Mouse (Mus musculus) heart, postnatal 0 days (tissue): Measurements from ENCODE around the gene Efcab2. TPM values are rescaled to one million over a fixed set of nuclear protein-coding genes. Genes with fewer than 3 reads are reported as not detected.

Experiments used
- ATAC-seq: fragments of 200-750 bp; cut with Nextera tagmentation; 2 replicates; pipeline ENCODE4 v1.8.0; 2017; ENCODE audit warnings: low read depth, moderate number of reproducible peaks, moderate library complexity; ENCODE audit not compliant: insufficient read depth
- DNase-seq: peaks from one replicate; pipeline ENCODE4 v3.0.0-alpha.2; 2016; ENCODE audit warnings: low spot score
- H3K27ac ChIP-seq: fragments of 300-500 bp; sonication (generic); 2 replicates; pipeline ENCODE4 v1.5.1; 2014; ENCODE audit warnings: low read depth, mild to moderate bottlenecking
- H3K27me3 ChIP-seq: fragments of 300-500 bp; sonication (generic); 2 replicates; pipeline ENCODE4 v1.6.1; 2014; ENCODE audit warnings: low read length, mixed read lengths; ENCODE audit not compliant: control insufficient read depth, insufficient read depth
- H3K36me3 ChIP-seq: fragments of 300-500 bp; sonication (generic); replicated peaks from 2 replicates; pipeline ENCODE4 v1.6.1; 2014; ENCODE audit warnings: low read length, mixed read lengths; ENCODE audit not compliant: control insufficient read depth, insufficient read depth
- H3K4me1 ChIP-seq: fragments of 300-500 bp; sonication (generic); 2 replicates; pipeline ENCODE4 v1.6.1; 2014; ENCODE audit warnings: antibody characterized with exemption; ENCODE audit not compliant: control insufficient read depth, insufficient read depth
- H3K4me2 ChIP-seq: fragments of 300-500 bp; sonication (generic); 2 replicates; pipeline ENCODE4 v1.6.1; 2014; ENCODE audit warnings: low read depth, mild to moderate bottlenecking, low read length, moderate library complexity
- H3K4me3 ChIP-seq: fragments of 300-500 bp; sonication (generic); 2 replicates; pipeline ENCODE4 v1.5.1; 2014; ENCODE audit warnings: low read depth, low read length
- H3K9ac ChIP-seq: fragments of 300-500 bp; sonication (generic); replicated peaks from 2 replicates; pipeline ENCODE4 v1.6.1; 2014; ENCODE audit warnings: low read depth, low read length, mixed read lengths
- H3K9me3 ChIP-seq: fragments of 300-500 bp; sonication (generic); replicated peaks from 2 replicates; pipeline ENCODE4 v1.6.1; 2016; ENCODE audit warnings: low read length; ENCODE audit not compliant: control insufficient read depth
- CTCF ChIP-seq: IDR thresholded peaks from 2 replicates; pipeline ENCODE4 v1.5.1; 2016; ENCODE audit warnings: antibody characterized with exemption, control low read depth, low read depth
- EP300 ChIP-seq: IDR thresholded peaks from 2 replicates; pipeline ENCODE4 v1.6.1; 2016; ENCODE audit warnings: antibody characterized with exemption, low read depth
- WGBS: fragments of 180-500 bp; shearing (Covaris S2); extraction: QIAGEN DNeasy Blood & Tissue Kit; methylation state at CpG from one replicate; pipeline ENCODE4 v1.1.7; 2014; 5-methylcytosine and 5-hydroxymethylcytosine counted together
- polyA plus RNA-seq: library from polyadenylated mRNA; unstranded; fragments of >200 nt; fragmentation: Nextera tagmentation; extraction: Ambion mirVana; gene quantifications from 2 replicates; pipeline ENCODE4 v1.2.1, GENCODE M21; 2015
- total RNA-seq: library from RNA; depleted of rRNA; stranded (reverse); fragments of >200 nt; gene quantifications from 2 replicates; pipeline ENCODE4 v1.2.3, GENCODE M21; 2014; ENCODE audit warnings: low replicate concordance

Efcab2 gene
- total and polyA plus RNA-seq, 2 experiments from 2014 or later: 3.4 to 28.5 TPM

- no peaks in the 10 kb centered on the region for H3K27me3 ChIP-seq
- H3K9ac ChIP-seq: no peak overlapping the region
- H3K36me3 ChIP-seq: no peaks in the 10 kb centered on the region
- H3K27ac ChIP-seq: no peak overlapping the region
- 0% methylated on average over 2 of the region's 2 CpGs for WGBS
- no peak overlapping the region for H3K4me3 ChIP-seq
- no peaks in the 10 kb centered on the region for H3K9me3 ChIP-seq
- ATAC-seq (peak; percentile 91), DNase-seq (peak; percentile 91)
- no peaks in the 10 kb centered on the region for H3K4me1 ChIP-seq
- no peak overlapping the region for H3K4me2 ChIP-seq
- peak; percentile 97 for TF ChIP-seq CTCF
- TF ChIP-seq EP300: no peak
Observed at GRCm38 (mm10) chr1:178463712-178464111, 57.8 kb downstream of the Efcab2 start.

- DNase-seq: no peak
- WGBS: 41% methylated on average over 4 of the region's 4 CpGs
- Histone ChIP-seq H3K4me1 (no peaks in the 10 kb centered on the region), H3K4me3 (no peak overlapping the region), H3K27me3 (no peaks in the 10 kb centered on the region), H3K27ac (no peak overlapping the region), H3K36me3 (no peaks in the 10 kb centered on the region), H3K4me2 (no peak overlapping the region), H3K9ac (no peak overlapping the region), H3K9me3 (no peaks in the 10 kb centered on the region)
- no peak for ATAC-seq
- no peak for TF ChIP-seq EP300
- TF ChIP-seq CTCF: no peak
Observed at GRCm38 (mm10) chr1:178464140-178464539, 58.3 kb downstream of the Efcab2 start.

- ATAC-seq: no peak
- no peaks in the 10 kb centered on the region for H3K27me3 ChIP-seq
- H3K4me2 ChIP-seq: no peak overlapping the region
- WGBS: 66% methylated on average over 6 of the region's 6 CpGs
- no peak overlapping the region for H3K27ac ChIP-seq
- no peaks in the 10 kb centered on the region for H3K9me3 ChIP-seq
- TF ChIP-seq CTCF: no peak
- no peak for TF ChIP-seq EP300
- H3K9ac ChIP-seq: no peak overlapping the region
- no peak for DNase-seq
- H3K4me1 ChIP-seq: no peaks in the 10 kb centered on the region
- no peaks in the 10 kb centered on the region for H3K36me3 ChIP-seq
- H3K4me3 ChIP-seq: no peak overlapping the region
Observed at GRCm38 (mm10) chr1:178467594-178467993, 61.7 kb downstream of the Efcab2 start.

DNA sequence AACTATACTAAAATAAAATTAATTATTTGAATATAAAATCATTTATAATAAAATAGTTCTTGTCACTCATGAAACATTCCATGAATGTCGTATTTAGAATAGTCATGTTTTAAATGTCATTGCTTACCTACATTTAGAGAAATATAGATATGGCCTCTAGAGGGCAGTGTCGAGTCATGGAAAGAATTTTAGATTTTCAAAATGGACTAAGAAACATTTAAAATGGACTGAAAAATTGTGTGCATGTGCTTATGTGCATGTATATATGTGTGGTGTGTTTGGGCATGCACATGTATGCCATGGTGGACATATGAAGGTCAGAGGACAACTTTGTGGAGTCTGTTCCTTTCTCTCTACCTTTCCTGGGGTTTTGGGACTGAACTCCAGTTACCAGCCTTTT, 62.4 kb downstream of the Efcab2 start:
- DNase-seq (peak; percentile 51), ATAC-seq (no peak)
- H3K9ac ChIP-seq: no peak overlapping the region
- H3K4me1 ChIP-seq: no peaks in the 10 kb centered on the region
- WGBS: 5% methylated on average over 2 of the region's 2 CpGs
- no peaks in the 10 kb centered on the region for H3K27me3 ChIP-seq
- no peak overlapping the region for H3K4me3 ChIP-seq
- no peaks in the 10 kb centered on the region for H3K36me3 ChIP-seq
- H3K27ac ChIP-seq: no peak overlapping the region
- no peak overlapping the region for H3K4me2 ChIP-seq
- TF ChIP-seq CTCF (peak; percentile 67), EP300 (no peak)
- no peaks in the 10 kb centered on the region for H3K9me3 ChIP-seq

GRCm38 (mm10) chr1:178483854-178484253, 78.0 kb downstream of the Efcab2 start:
- Histone ChIP-seq H3K4me2 (no peak overlapping the region), H3K4me1 (peaks cover 20% of the 10 kb centered on the region), H3K9me3 (no peaks in the 10 kb centered on the region), H3K27ac (no peak overlapping the region), H3K9ac (no peak overlapping the region), H3K36me3 (no peaks in the 10 kb centered on the region), H3K27me3 (no peaks in the 10 kb centered on the region), H3K4me3 (no peak overlapping the region)
- ATAC-seq: no peak
- no peak for DNase-seq
- TF ChIP-seq EP300 (no peak), CTCF (no peak)

- peaks cover 29% of the 10 kb centered on the region for H3K4me1 ChIP-seq
- WGBS: 85% methylated on average over 5 of the region's 5 CpGs
Observed at GRCm38 (mm10) chr1:178485138-178485867, 79.4 kb downstream of the Efcab2 start.

More at GRCm38 (mm10) chr1:178485138-178485867, 79.4 kb downstream of the Efcab2 start:
- no peak for DNase-seq
- no peak overlapping the region for H3K4me3 ChIP-seq
- no peak overlapping the region for H3K4me2 ChIP-seq
- H3K36me3 ChIP-seq: no peaks in the 10 kb centered on the region
- no peak overlapping the region for H3K9ac ChIP-seq
- no peak for ATAC-seq
- H3K9me3 ChIP-seq: no peaks in the 10 kb centered on the region
- peak overlapping the region; percentile 78; the same call in 1 of the 2 replicates for H3K27ac ChIP-seq
- TF ChIP-seq EP300 (no peak), CTCF (no peak)
- no peaks in the 10 kb centered on the region for H3K27me3 ChIP-seq
